Mouse (Mus musculus): Measurements from ENCODE around the gene Rngtt.

Gene Rngtt

GRCm38 (mm10) chr4:33377642-33378041 is 67.5 kb downstream of the Rngtt start:
- no peaks in the 10 kb centered on the region for H3K36me3 ChIP-seq (ENCODE audit: control insufficient read depth, insufficient read depth, low read length, poor library complexity, severe bottlenecking)
- DNase-seq (ENCODE audit: low read depth, low spot score), result no peak
- H3K27me3 ChIP-seq (ENCODE audit: control insufficient read depth, insufficient read depth, low read length, poor library complexity, severe bottlenecking), result no peaks in the 10 kb centered on the region

GRCm38 (mm10) chr4:33378894-33379293 is 68.8 kb downstream of the Rngtt start:
- Histone ChIP-seq H3K27me3 (ENCODE audit: control insufficient read depth, insufficient read depth, low read length, poor library complexity, severe bottlenecking) (no peaks in the 10 kb centered on the region), H3K36me3 (ENCODE audit: control insufficient read depth, insufficient read depth, low read length, poor library complexity, severe bottlenecking) (no peaks in the 10 kb centered on the region)
- no peak for DNase-seq (ENCODE audit: low read depth, low spot score)

- Histone ChIP-seq H3K27me3 (ENCODE audit: control insufficient read depth, insufficient read depth, low read length, poor library complexity, severe bottlenecking) (no peaks in the 10 kb centered on the region), H3K36me3 (ENCODE audit: control insufficient read depth, insufficient read depth, low read length, poor library complexity, severe bottlenecking) (peaks cover 2% of the 10 kb centered on the region; the same call in 1 of the 2 replicates)
- no peak for DNase-seq (ENCODE audit: low read depth, low spot score)
Observed at GRCm38 (mm10) chr4:33388899-33389298, 78.8 kb downstream of the Rngtt start.

- DNase-seq (ENCODE audit: low read depth, low spot score), result no peak
- no peaks in the 10 kb centered on the region for H3K27me3 ChIP-seq (ENCODE audit: control insufficient read depth, insufficient read depth, low read length, poor library complexity, severe bottlenecking)
- H3K36me3 ChIP-seq (ENCODE audit: control insufficient read depth, insufficient read depth, low read length, poor library complexity, severe bottlenecking), result peaks cover 2% of the 10 kb centered on the region; the same call in 1 of the 2 replicates
Observed at GRCm38 (mm10) chr4:33390660-33391059, 80.5 kb downstream of the Rngtt start.

- peaks cover 2% of the 10 kb centered on the region; the same call in 1 of the 2 replicates for H3K36me3 ChIP-seq (ENCODE audit: control insufficient read depth, insufficient read depth, low read length, poor library complexity, severe bottlenecking)
- H3K27me3 ChIP-seq (ENCODE audit: control insufficient read depth, insufficient read depth, low read length, poor library complexity, severe bottlenecking), result no peaks in the 10 kb centered on the region
- no peak for DNase-seq (ENCODE audit: low read depth, low spot score)
Observed at GRCm38 (mm10) chr4:33393437-33393836, 83.3 kb downstream of the Rngtt start.

- DNase-seq (ENCODE audit: low read depth, low spot score), result peak; percentile 92
- H3K27me3 ChIP-seq (ENCODE audit: control insufficient read depth, insufficient read depth, low read length, poor library complexity, severe bottlenecking), result no peaks in the 10 kb centered on the region
- no peaks in the 10 kb centered on the region for H3K36me3 ChIP-seq (ENCODE audit: control insufficient read depth, insufficient read depth, low read length, poor library complexity, severe bottlenecking)
Observed at GRCm38 (mm10) chr4:33396222-33397176, 86.4 kb downstream of the Rngtt start.

- H3K36me3 ChIP-seq (ENCODE audit: control insufficient read depth, insufficient read depth, low read length, poor library complexity, severe bottlenecking), result no peaks in the 10 kb centered on the region
- DNase-seq (ENCODE audit: low read depth, low spot score), result no peak
- no peaks in the 10 kb centered on the region for H3K27me3 ChIP-seq (ENCODE audit: control insufficient read depth, insufficient read depth, low read length, poor library complexity, severe bottlenecking)
Observed at GRCm38 (mm10) chr4:33405723-33406293, 95.7 kb downstream of the Rngtt start.

GRCm38 (mm10) chr4:33413791-33414190 is 103.7 kb downstream of the Rngtt start:
- Histone ChIP-seq H3K27me3 (ENCODE audit: control insufficient read depth, insufficient read depth, low read length, poor library complexity, severe bottlenecking) (no peaks in the 10 kb centered on the region), H3K36me3 (ENCODE audit: control insufficient read depth, insufficient read depth, low read length, poor library complexity, severe bottlenecking) (no peaks in the 10 kb centered on the region)
- DNase-seq (ENCODE audit: low read depth, low spot score), result no peak

GRCm38 (mm10) chr4:33414781-33415180 is 104.7 kb downstream of the Rngtt start:
- DNase-seq (ENCODE audit: low read depth, low spot score), result no peak
- H3K27me3 ChIP-seq (ENCODE audit: control insufficient read depth, insufficient read depth, low read length, poor library complexity, severe bottlenecking), result no peaks in the 10 kb centered on the region
- H3K36me3 ChIP-seq (ENCODE audit: control insufficient read depth, insufficient read depth, low read length, poor library complexity, severe bottlenecking), result no peaks in the 10 kb centered on the region

- no peaks in the 10 kb centered on the region for H3K27me3 ChIP-seq (ENCODE audit: control insufficient read depth, insufficient read depth, low read length, poor library complexity, severe bottlenecking)
- H3K36me3 ChIP-seq (ENCODE audit: control insufficient read depth, insufficient read depth, low read length, poor library complexity, severe bottlenecking), result no peaks in the 10 kb centered on the region
- DNase-seq (ENCODE audit: low read depth, low spot score), result no peak
Observed at GRCm38 (mm10) chr4:33417391-33417790, 107.3 kb downstream of the Rngtt start.

GRCm38 (mm10) chr4:33419644-33420043 is 109.5 kb downstream of the Rngtt start:
- DNase-seq (ENCODE audit: low read depth, low spot score), result no peak
- H3K27me3 ChIP-seq (ENCODE audit: control insufficient read depth, insufficient read depth, low read length, poor library complexity, severe bottlenecking), result no peaks in the 10 kb centered on the region
- peaks cover 3% of the 10 kb centered on the region; the same call in 1 of the 2 replicates for H3K36me3 ChIP-seq (ENCODE audit: control insufficient read depth, insufficient read depth, low read length, poor library complexity, severe bottlenecking)

- H3K27me3 ChIP-seq (ENCODE audit: control insufficient read depth, insufficient read depth, low read length, poor library complexity, severe bottlenecking), result no peaks in the 10 kb centered on the region
- DNase-seq (ENCODE audit: low read depth, low spot score), result no peak
- no peaks in the 10 kb centered on the region; the same call in 1 of the 2 replicates for H3K36me3 ChIP-seq (ENCODE audit: control insufficient read depth, insufficient read depth, low read length, poor library complexity, severe bottlenecking)
Observed at GRCm38 (mm10) chr4:33428856-33429255, 118.7 kb downstream of the Rngtt start.

GRCm38 (mm10) chr4:33441864-33442263 is 131.8 kb downstream of the Rngtt start:
- Histone ChIP-seq H3K36me3 (ENCODE audit: control insufficient read depth, insufficient read depth, low read length, poor library complexity, severe bottlenecking) (no peaks in the 10 kb centered on the region), H3K27me3 (ENCODE audit: control insufficient read depth, insufficient read depth, low read length, poor library complexity, severe bottlenecking) (no peaks in the 10 kb centered on the region)
- DNase-seq (ENCODE audit: low read depth, low spot score), result no peak

- no peak for DNase-seq (ENCODE audit: low read depth, low spot score)
- no peaks in the 10 kb centered on the region for H3K27me3 ChIP-seq (ENCODE audit: control insufficient read depth, insufficient read depth, low read length, poor library complexity, severe bottlenecking)
- H3K36me3 ChIP-seq (ENCODE audit: control insufficient read depth, insufficient read depth, low read length, poor library complexity, severe bottlenecking), result no peaks in the 10 kb centered on the region
Observed at GRCm38 (mm10) chr4:33446265-33446664, 136.2 kb downstream of the Rngtt start.

GRCm38 (mm10) chr4:33446881-33447280 is 136.8 kb downstream of the Rngtt start:
- Histone ChIP-seq H3K36me3 (ENCODE audit: control insufficient read depth, insufficient read depth, low read length, poor library complexity, severe bottlenecking) (no peaks in the 10 kb centered on the region), H3K27me3 (ENCODE audit: control insufficient read depth, insufficient read depth, low read length, poor library complexity, severe bottlenecking) (no peaks in the 10 kb centered on the region)
- no peak for DNase-seq (ENCODE audit: low read depth, low spot score)
